Mouse (Mus musculus): ENCODE measurements around the gene Cbl. TPM values are rescaled to one million over a fixed set of nuclear protein-coding genes. Genes with fewer than 3 reads are reported as not detected.

The Cbl gene
- 83.6 TPM for polyA plus RNA-seq (2014; fragmentation: Illumina TruSeq; extraction: RNeasy Lipid Tissue Mini Kit (QIAGEN cat#74804); ENCODE audit: low read depth, low replicate concordance)

DNA sequence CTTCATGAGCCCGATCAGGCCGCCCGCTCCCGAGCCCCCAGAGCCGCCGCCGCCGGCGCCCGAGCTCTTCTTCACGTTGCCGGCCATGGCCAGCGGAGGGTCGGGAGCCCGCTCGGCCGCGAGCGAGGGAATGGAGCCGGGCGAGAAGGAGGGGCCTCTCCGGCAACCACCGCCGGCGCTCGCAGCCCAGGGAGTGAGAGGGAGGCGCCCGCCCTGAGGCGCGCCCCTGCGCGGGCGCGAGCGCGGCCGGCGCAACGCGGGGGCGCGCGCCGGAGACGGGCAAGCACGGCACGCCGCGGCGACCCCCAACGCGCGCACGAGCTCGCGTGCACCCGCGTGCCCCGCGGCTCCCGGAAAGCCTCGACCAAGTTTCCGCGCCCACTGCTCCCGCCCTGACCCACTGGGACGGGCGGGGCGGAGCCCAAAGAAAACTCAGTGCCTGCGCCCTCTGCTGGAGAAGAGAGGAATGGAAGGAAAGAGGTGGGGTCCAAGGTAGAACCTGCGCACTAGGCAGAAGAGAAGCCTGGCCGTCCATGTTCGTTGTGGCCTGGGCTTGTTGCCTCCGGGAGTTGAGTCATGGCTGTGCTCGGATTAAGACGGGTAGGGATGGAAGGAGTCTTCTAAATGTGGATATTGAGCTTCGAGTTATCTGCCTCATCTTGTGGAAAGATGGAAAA, at the start of gene Cbl:
Gene Cbl, minus strand, starts transcription at position 248 of the 677 bp plus-strand sequence.

DNA sequence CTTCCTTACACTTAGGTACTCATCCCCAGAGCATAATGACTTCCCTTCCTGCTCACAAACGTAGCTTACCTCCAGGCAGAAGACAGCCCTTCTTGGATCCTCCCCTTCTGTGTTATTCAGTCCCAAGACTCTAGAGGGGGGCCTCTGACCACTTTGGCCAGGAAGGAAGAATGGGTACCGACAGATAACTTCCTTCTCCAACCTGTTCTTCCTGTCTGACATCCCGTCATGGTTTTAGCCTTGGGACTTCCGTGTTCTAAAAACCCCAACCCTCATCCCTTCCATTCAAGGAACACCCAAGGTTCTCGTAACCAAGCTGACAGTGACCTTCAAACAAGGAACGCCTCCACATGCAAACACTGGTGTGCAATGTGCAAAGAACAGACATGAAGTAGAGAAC, 34.6 kb upstream of the Cbl start, which contains the start of gene Nlrx1:
Gene Nlrx1, minus strand, starts transcription at position 168 of the 400 bp plus-strand sequence.

DNA sequence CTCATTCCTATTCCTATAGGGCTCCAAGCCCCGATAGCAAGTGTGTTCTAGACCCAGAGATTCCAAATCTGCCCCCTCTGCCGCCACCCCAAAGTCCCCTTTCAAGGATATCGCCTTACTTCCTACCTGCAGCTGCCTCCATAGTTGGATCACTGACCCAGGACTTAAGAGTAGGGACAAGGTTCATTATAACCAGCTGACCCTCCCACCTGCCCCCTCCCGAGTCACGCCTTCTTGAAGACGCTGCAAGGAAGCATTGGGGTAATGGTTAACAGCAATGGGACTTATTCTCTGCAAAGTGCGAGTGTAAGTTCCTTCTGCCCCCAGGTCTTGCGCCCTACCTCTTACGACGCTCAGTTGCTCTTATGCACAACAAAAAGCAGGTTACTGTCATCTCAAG, 17.5 kb upstream of the Cbl start, which contains the start of gene Pdzd3:
Gene Pdzd3, minus strand, starts transcription at position 158 of the 400 bp plus-strand sequence.

DNA sequence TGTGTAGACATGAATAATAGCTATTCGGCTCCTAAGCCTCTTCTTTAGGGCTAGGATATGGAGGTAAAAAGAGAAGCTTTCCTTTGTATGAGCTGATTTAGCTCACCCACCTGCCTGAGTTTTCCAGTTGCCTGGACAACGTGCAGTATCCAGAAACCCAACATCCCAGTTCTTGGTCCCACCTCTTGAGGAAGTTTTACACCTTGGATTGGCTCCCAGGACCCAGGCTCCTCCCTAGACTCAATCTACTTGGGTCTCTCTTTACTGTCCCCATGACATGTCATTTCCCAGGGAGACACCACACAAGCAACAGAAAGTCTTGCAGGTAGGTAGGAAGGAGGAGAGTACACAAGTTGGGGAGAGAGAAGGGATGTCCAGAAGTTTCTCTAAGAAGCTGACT, 6.5 kb upstream of the Cbl start, which contains the start of gene Ccdc153:
Gene Ccdc153, plus strand, starts transcription at position 278 of the 400 bp plus-strand sequence.

DNA sequence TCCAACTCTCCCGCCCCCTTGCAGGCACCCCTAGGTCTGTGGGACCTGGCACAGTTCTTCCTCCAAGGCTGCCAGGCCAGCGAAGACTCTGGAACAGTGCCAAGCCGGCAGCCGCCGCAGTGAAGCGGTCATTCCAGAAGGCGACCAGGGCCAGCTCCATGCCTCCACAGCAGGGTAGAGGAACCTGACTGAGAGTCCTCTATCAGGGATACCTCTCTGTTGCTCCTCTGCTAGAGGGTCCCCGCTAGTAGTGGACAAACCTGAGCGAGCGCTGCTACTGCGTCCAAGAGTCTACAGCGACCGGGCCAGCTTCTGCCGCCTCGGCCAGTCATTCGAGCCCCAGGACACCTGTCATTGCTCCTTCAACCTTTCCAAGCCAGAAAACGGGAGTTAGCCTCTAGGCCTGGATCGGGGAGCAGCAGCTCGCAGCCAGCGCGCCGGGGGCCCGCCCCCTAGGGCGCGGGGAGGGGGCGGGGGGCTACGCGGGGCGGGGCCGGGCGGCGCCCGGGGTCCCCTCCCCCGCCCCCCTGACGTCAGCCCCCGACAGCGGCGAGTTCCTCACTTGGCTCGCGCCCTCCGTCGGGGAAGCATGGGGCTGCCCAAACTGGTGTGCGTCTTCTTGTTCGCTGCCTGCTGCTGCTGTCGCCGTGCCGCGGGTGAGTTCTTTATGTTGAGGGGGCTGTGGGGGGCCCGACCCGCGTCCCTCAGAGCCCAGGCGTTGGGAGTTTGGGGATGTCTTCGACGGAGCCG, 99.6 kb downstream of the Cbl start, which contains the start of gene Mcam:
Gene Mcam, plus strand, starts transcription at position 369 of the 750 bp plus-strand sequence.

DNA sequence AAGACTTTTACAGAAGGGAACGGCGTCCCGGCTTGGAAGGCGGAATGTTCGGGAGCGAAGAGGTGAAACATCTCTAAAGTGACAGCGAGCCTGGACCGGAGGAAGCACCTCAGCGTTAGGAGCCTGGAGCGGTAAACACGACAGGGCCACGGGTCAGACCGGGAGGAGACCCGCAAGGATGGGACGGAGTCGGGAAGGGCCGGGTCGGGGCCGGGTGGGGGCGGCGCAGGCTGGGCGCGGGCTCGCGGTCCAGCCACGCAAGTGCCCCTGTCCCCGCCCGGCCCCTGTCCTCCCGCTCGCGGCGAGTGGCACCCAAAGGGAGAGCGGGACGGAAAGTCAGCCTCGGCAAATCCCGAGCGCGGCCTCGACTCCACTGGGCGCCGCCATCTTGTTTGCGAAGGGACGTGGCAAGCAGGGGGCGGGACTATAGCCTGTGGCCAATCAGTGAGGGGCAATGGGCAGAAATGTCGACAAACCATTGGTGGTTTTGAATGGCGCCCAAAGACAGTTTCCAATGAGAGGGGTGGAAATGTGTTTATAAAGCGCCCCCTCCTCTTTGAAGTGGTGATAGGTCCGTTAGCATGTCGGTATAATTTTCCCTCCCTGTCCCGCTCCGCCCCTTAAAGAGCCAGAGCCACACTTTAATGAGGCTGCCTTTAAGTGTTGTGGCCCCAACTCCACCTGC, 120.6 kb downstream of the Cbl start, which contains the start of the genes Gm49380 and Rnf26:
Gene Gm49380, minus strand, starts transcription at position 396 of the 685 bp plus-strand sequence.
Gene Rnf26, minus strand, starts transcription at position 413 of the 685 bp plus-strand sequence.

DNA sequence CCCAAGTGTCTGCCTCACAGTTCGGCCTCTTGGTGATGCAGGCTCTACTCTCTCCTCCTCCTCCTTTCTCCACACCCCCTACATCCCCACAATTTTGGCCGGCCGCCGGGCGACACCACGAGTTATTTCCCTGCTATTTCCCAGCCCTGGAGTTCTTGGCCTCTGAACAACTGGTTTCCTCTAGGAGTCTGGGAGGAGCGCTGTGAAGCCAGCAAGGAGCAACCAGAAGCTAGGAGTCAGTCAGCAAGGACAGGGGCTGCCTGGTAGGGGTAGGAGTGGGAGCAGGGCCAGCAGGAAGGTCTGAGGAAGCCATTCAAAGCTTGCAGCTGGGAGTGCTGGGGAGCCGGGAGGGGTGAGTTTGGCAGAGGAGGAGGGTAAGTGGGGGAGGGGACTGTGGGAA, 126.7 kb downstream of the Cbl start, which contains the start of gene C1qtnf5:
Gene C1qtnf5, plus strand, starts transcription at position 136 of the 400 bp plus-strand sequence.

DNA sequence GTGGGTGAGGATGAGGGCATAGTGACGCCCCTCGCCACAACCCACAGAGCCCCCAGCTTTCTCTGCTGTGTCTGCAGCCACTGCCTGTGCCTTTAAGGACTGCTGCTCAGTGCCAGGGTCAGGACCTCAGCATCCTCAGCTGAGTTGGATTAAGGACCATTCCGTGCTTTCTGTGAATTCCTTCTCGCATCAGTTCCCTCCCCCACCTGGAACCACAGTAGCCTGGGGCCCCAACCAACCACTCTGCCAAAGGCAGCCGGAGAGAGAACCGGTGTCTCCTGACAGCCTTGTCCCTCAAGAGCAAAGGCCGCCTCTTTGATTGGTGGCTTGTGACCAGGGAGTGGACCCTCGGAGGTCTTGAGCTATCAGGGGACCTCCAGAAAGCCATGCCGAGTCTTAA, 132.4 kb downstream of the Cbl start, which contains the start of gene Mfrp:
Gene Mfrp, plus strand, starts transcription at position 240 of the 400 bp plus-strand sequence.

Other genes starting within 250 kb of the Cbl start
- 1.9 TPM for gene Thy1, start 190.7 kb downstream of the Cbl start, polyA plus RNA-seq (2014; fragmentation: Illumina TruSeq; extraction: RNeasy Lipid Tissue Mini Kit (QIAGEN cat#74804); ENCODE audit: low read depth, low replicate concordance)
- 4.7 TPM for gene Usp2, start 167.0 kb downstream of the Cbl start, polyA plus RNA-seq (2014; fragmentation: Illumina TruSeq; extraction: RNeasy Lipid Tissue Mini Kit (QIAGEN cat#74804); ENCODE audit: low read depth, low replicate concordance)
- gene Mfrp, start 132.3 kb downstream of the Cbl start, polyA plus RNA-seq (2014; fragmentation: Illumina TruSeq; extraction: RNeasy Lipid Tissue Mini Kit (QIAGEN cat#74804); ENCODE audit: low read depth, low replicate concordance) = not detected
- not detected for gene C1qtnf5, start 126.8 kb downstream of the Cbl start, polyA plus RNA-seq (2014; fragmentation: Illumina TruSeq; extraction: RNeasy Lipid Tissue Mini Kit (QIAGEN cat#74804); ENCODE audit: low read depth, low replicate concordance)
- 0.32 TPM for gene Gm49380, start 120.5 kb downstream of the Cbl start, polyA plus RNA-seq (2014; fragmentation: Illumina TruSeq; extraction: RNeasy Lipid Tissue Mini Kit (QIAGEN cat#74804); ENCODE audit: low read depth, low replicate concordance)
- 0.82 TPM for gene Rnf26, start 120.5 kb downstream of the Cbl start, polyA plus RNA-seq (2014; fragmentation: Illumina TruSeq; extraction: RNeasy Lipid Tissue Mini Kit (QIAGEN cat#74804); ENCODE audit: low read depth, low replicate concordance)
- 13.8 TPM for gene Mcam, start 99.6 kb downstream of the Cbl start, polyA plus RNA-seq (2014; fragmentation: Illumina TruSeq; extraction: RNeasy Lipid Tissue Mini Kit (QIAGEN cat#74804); ENCODE audit: low read depth, low replicate concordance)
- gene Ccdc153, start 6.6 kb upstream of the Cbl start, polyA plus RNA-seq (2014; fragmentation: Illumina TruSeq; extraction: RNeasy Lipid Tissue Mini Kit (QIAGEN cat#74804); ENCODE audit: low read depth, low replicate concordance) = not detected
- gene Pdzd3, start 17.4 kb upstream of the Cbl start, polyA plus RNA-seq (2014; fragmentation: Illumina TruSeq; extraction: RNeasy Lipid Tissue Mini Kit (QIAGEN cat#74804); ENCODE audit: low read depth, low replicate concordance) = 1.5 TPM
- gene Nlrx1, start 34.5 kb upstream of the Cbl start, polyA plus RNA-seq (2014; fragmentation: Illumina TruSeq; extraction: RNeasy Lipid Tissue Mini Kit (QIAGEN cat#74804); ENCODE audit: low read depth, low replicate concordance) = 0.38 TPM
- not detected for gene Abcg4, start 54.6 kb upstream of the Cbl start, polyA plus RNA-seq (2014; fragmentation: Illumina TruSeq; extraction: RNeasy Lipid Tissue Mini Kit (QIAGEN cat#74804); ENCODE audit: low read depth, low replicate concordance)
- 20.5 TPM for gene Hinfp, start 71.6 kb upstream of the Cbl start, polyA plus RNA-seq (2014; fragmentation: Illumina TruSeq; extraction: RNeasy Lipid Tissue Mini Kit (QIAGEN cat#74804); ENCODE audit: low read depth, low replicate concordance)
- gene C2cd2l, start 86.2 kb upstream of the Cbl start, polyA plus RNA-seq (2014; fragmentation: Illumina TruSeq; extraction: RNeasy Lipid Tissue Mini Kit (QIAGEN cat#74804); ENCODE audit: low read depth, low replicate concordance) = 3.2 TPM
- 16.5 TPM for gene Dpagt1, start 92.0 kb upstream of the Cbl start, polyA plus RNA-seq (2014; fragmentation: Illumina TruSeq; extraction: RNeasy Lipid Tissue Mini Kit (QIAGEN cat#74804); ENCODE audit: low read depth, low replicate concordance)
- 3.4 TPM for gene H2afx, start 100.6 kb upstream of the Cbl start, polyA plus RNA-seq (2014; fragmentation: Illumina TruSeq; extraction: RNeasy Lipid Tissue Mini Kit (QIAGEN cat#74804); ENCODE audit: low read depth, low replicate concordance)
- gene Hmbs, start 110.2 kb upstream of the Cbl start, polyA plus RNA-seq (2014; fragmentation: Illumina TruSeq; extraction: RNeasy Lipid Tissue Mini Kit (QIAGEN cat#74804); ENCODE audit: low read depth, low replicate concordance) = 23.3 TPM
- gene Vps11, start 127.6 kb upstream of the Cbl start, polyA plus RNA-seq (2014; fragmentation: Illumina TruSeq; extraction: RNeasy Lipid Tissue Mini Kit (QIAGEN cat#74804); ENCODE audit: low read depth, low replicate concordance) = 9.8 TPM
- 7.7 TPM for gene Hyou1, start 145.4 kb upstream of the Cbl start, polyA plus RNA-seq (2014; fragmentation: Illumina TruSeq; extraction: RNeasy Lipid Tissue Mini Kit (QIAGEN cat#74804); ENCODE audit: low read depth, low replicate concordance)
- gene Slc37a4, start 162.8 kb upstream of the Cbl start, polyA plus RNA-seq (2014; fragmentation: Illumina TruSeq; extraction: RNeasy Lipid Tissue Mini Kit (QIAGEN cat#74804); ENCODE audit: low read depth, low replicate concordance) = 7.1 TPM
- gene Rps25, start 173.1 kb upstream of the Cbl start, polyA plus RNA-seq (2014; fragmentation: Illumina TruSeq; extraction: RNeasy Lipid Tissue Mini Kit (QIAGEN cat#74804); ENCODE audit: low read depth, low replicate concordance) = 828 TPM
- 45.4 TPM for gene Trappc4, start 173.6 kb upstream of the Cbl start, polyA plus RNA-seq (2014; fragmentation: Illumina TruSeq; extraction: RNeasy Lipid Tissue Mini Kit (QIAGEN cat#74804); ENCODE audit: low read depth, low replicate concordance)
- 24.0 TPM for gene Ccdc84, start 184.5 kb upstream of the Cbl start, polyA plus RNA-seq (2014; fragmentation: Illumina TruSeq; extraction: RNeasy Lipid Tissue Mini Kit (QIAGEN cat#74804); ENCODE audit: low read depth, low replicate concordance)
- not detected for gene Foxr1, start 207.1 kb upstream of the Cbl start, polyA plus RNA-seq (2014; fragmentation: Illumina TruSeq; extraction: RNeasy Lipid Tissue Mini Kit (QIAGEN cat#74804); ENCODE audit: low read depth, low replicate concordance)
- gene Upk2, start 220.9 kb upstream of the Cbl start, polyA plus RNA-seq (2014; fragmentation: Illumina TruSeq; extraction: RNeasy Lipid Tissue Mini Kit (QIAGEN cat#74804); ENCODE audit: low read depth, low replicate concordance) = not detected
- 0.82 TPM for gene Bcl9l, start 248.8 kb upstream of the Cbl start, polyA plus RNA-seq (2014; fragmentation: Illumina TruSeq; extraction: RNeasy Lipid Tissue Mini Kit (QIAGEN cat#74804); ENCODE audit: low read depth, low replicate concordance)

Data from sigmoid colon, adult 10 weeks (tissue).